Mouse (Mus musculus) C2C12 (cell line): ENCODE measurements around the gene Gtpbp4.

Source experiments
- CTCF ChIP-seq: IDR thresholded peaks from one replicate; pipeline ENCODE4 v1.5.1; 2011; ENCODE audit not compliant: control insufficient read depth, insufficient read depth, insufficient read length
- MYOD1 ChIP-seq: IDR thresholded peaks from one replicate; pipeline ENCODE4 v1.6.1; 2011; ENCODE audit warnings: low read depth; ENCODE audit not compliant: control insufficient read depth, insufficient read length
- MYOG ChIP-seq: IDR thresholded peaks from one replicate; pipeline ENCODE4 v1.6.1; 2011; ENCODE audit not compliant: control insufficient read depth, insufficient read length; ENCODE audit errors: extremely low read depth
- USF1 ChIP-seq: IDR thresholded peaks from one replicate; pipeline ENCODE4 v1.6.1; 2011; ENCODE audit warnings: low read depth, mild to moderate bottlenecking, control low read depth, moderate library complexity

- no peak for TF ChIP-seq CTCF
- no peak for TF ChIP-seq USF1
- TF ChIP-seq MYOD1: no peak
- TF ChIP-seq MYOG: no peak
These were observed 23.8 kb upstream of the Gtpbp4 start for GRCm38 (mm10) chr13:9019713-9020112.
